Mouse (Mus musculus) liver, embryonic 11.5 days (tissue): ENCODE results near the gene S1pr5. TPM values are rescaled to one million over a fixed set of nuclear protein-coding genes. Genes with fewer than 3 reads are reported as not detected.

Experiments
- ATAC-seq: fragments of 200-750 bp; cut with Nextera tagmentation; replicated peaks from 2 replicates; pipeline ENCODE4 v1.8.0; 2017; ENCODE audit warnings: moderate number of reproducible peaks, mild to moderate bottlenecking, moderate TSS enrichment, moderate library complexity; ENCODE audit not compliant: low FRiP score
- DNase-seq: peaks from one replicate; pipeline ENCODE4 v3.0.0-alpha.2; 2017; ENCODE audit warnings: low spot score
- H3K27ac ChIP-seq: fragments of 300-500 bp; sonication (generic); 2 replicates; pipeline ENCODE4 v1.5.1; 2014; ENCODE audit warnings: mild to moderate bottlenecking, low read depth, low read length, control low read depth
- H3K27me3 ChIP-seq: fragments of 300-500 bp; sonication (generic); replicated peaks from 2 replicates; pipeline ENCODE4 v1.6.1; 2014; ENCODE audit warnings: low read length, mixed read lengths; ENCODE audit not compliant: control insufficient read depth, insufficient read depth
- H3K36me3 ChIP-seq: fragments of 300-500 bp; sonication (generic); 2 replicates; pipeline ENCODE4 v1.6.1; 2014; ENCODE audit warnings: mild to moderate bottlenecking, low read length, moderate library complexity, mixed read lengths; ENCODE audit not compliant: control insufficient read depth, insufficient read depth
- H3K4me1 ChIP-seq: fragments of 300-500 bp; sonication (generic); replicated peaks from 2 replicates; pipeline ENCODE4 v1.6.1; 2014; ENCODE audit warnings: low read length, mixed read lengths; ENCODE audit not compliant: control insufficient read depth, insufficient read depth
- H3K4me2 ChIP-seq: fragments of 300-500 bp; sonication (generic); 2 replicates; pipeline ENCODE4 v1.6.1; 2014; ENCODE audit warnings: mild to moderate bottlenecking, control low read depth, moderate library complexity
- H3K4me3 ChIP-seq: fragments of 300-500 bp; sonication (generic); 2 replicates; pipeline ENCODE4 v1.5.1; 2014; ENCODE audit warnings: low read depth, low read length, control low read depth
- H3K9ac ChIP-seq: fragments of 300-500 bp; sonication (generic); 2 replicates; pipeline ENCODE4 v1.6.1; 2014; ENCODE audit warnings: low read depth, low read length, control low read depth
- H3K9me3 ChIP-seq: fragments of 300-500 bp; sonication (generic); 2 replicates; pipeline ENCODE4 v1.6.1; 2016; ENCODE audit warnings: low read length, inconsistent platforms, mixed read lengths; ENCODE audit not compliant: control insufficient read depth
- WGBS: fragments of 180-500 bp; shearing (Covaris S2); extraction: QIAGEN DNeasy Blood & Tissue Kit; methylation state at CpG from one replicate; pipeline ENCODE4 v1.1.7; 2014; 5-methylcytosine and 5-hydroxymethylcytosine counted together
- polyA plus RNA-seq: library from polyadenylated mRNA; unstranded; fragments of >200 nt; fragmentation: Nextera tagmentation; extraction: Ambion mirVana; gene quantifications from 2 replicates; pipeline ENCODE4 v1.2.1, GENCODE M21; 2014

S1pr5 gene
- polyA plus RNA-seq, 1 experiment from 2014 or later: not detected

GRCm38 (mm10) chr9:21237368-21238003 lies 10.8 kb downstream of the S1pr5 start:
- no peak for DNase-seq
- H3K4me3 ChIP-seq: peak overlapping the region; percentile 97
- peak overlapping the region; percentile 98 for H3K27ac ChIP-seq
- peak overlapping the region; percentile 96 for H3K4me2 ChIP-seq
- peaks cover 17% of the 10 kb centered on the region for H3K4me1 ChIP-seq
- H3K9ac ChIP-seq: peak overlapping the region; percentile 100
- peaks cover 5% of the 10 kb centered on the region; the same call in 1 of the 2 replicates for H3K27me3 ChIP-seq
- 20% methylated on average over 19 of the region's 19 CpGs for WGBS
- ATAC-seq: 0 out of 2 replicates have a peak, but pooled peaks have one; percentile 18
- no peaks in the 10 kb centered on the region for H3K9me3 ChIP-seq
- peaks cover 33% of the 10 kb centered on the region for H3K36me3 ChIP-seq

- H3K27me3 ChIP-seq: peaks cover under 1% of the 10 kb centered on the region; the same call in 1 of the 2 replicates
- H3K4me2 ChIP-seq: peak overlapping the region; percentile 96
- WGBS: 79% methylated on average over 25 of the region's 25 CpGs
- ATAC-seq: no peak
- H3K9ac ChIP-seq: peak overlapping the region; percentile 100
- H3K4me1 ChIP-seq: peaks cover 17% of the 10 kb centered on the region
- DNase-seq: no peak
- no peaks in the 10 kb centered on the region for H3K9me3 ChIP-seq
- peak overlapping the region; percentile 97 for H3K4me3 ChIP-seq
- H3K27ac ChIP-seq: peak overlapping the region; percentile 98; the same call in 1 of the 2 replicates
- peaks cover 33% of the 10 kb centered on the region for H3K36me3 ChIP-seq
Measured at GRCm38 (mm10) chr9:21236991-21237367, 11.3 kb downstream of the S1pr5 start.

GRCm38 (mm10) chr9:21235341-21235740 lies 12.9 kb downstream of the S1pr5 start:
- Histone ChIP-seq H3K9me3 (no peaks in the 10 kb centered on the region), H3K4me3 (no peak overlapping the region), H3K4me2 (peak overlapping the region; percentile 11; the same call in 1 of the 2 replicates), H3K9ac (no peak overlapping the region; the same call in 1 of the 2 replicates), H3K4me1 (peaks cover 17% of the 10 kb centered on the region), H3K36me3 (peaks cover 35% of the 10 kb centered on the region), H3K27ac (no peak overlapping the region), H3K27me3 (no peaks in the 10 kb centered on the region)
- DNase-seq (no peak), ATAC-seq (no peak)
- 87% methylated on average over 4 of the region's 4 CpGs for WGBS

GRCm38 (mm10) chr9:21233805-21234204 lies 14.4 kb downstream of the S1pr5 start:
- no peak overlapping the region for H3K4me3 ChIP-seq
- H3K27ac ChIP-seq: no peak overlapping the region
- DNase-seq (no peak), ATAC-seq (no peak)
- 86% methylated on average over 28 of the region's 28 CpGs for WGBS
- H3K4me1 ChIP-seq: peaks cover 17% of the 10 kb centered on the region
- peaks cover 49% of the 10 kb centered on the region for H3K36me3 ChIP-seq
- no peak overlapping the region for H3K4me2 ChIP-seq
- H3K27me3 ChIP-seq: no peaks in the 10 kb centered on the region
- no peaks in the 10 kb centered on the region for H3K9me3 ChIP-seq
- no peak overlapping the region for H3K9ac ChIP-seq

GRCm38 (mm10) chr9:21233366-21233765 lies 14.9 kb downstream of the S1pr5 start:
- DNase-seq (no peak), ATAC-seq (no peak)
- Histone ChIP-seq H3K4me1 (peaks cover 17% of the 10 kb centered on the region), H3K27ac (no peak overlapping the region), H3K9me3 (no peaks in the 10 kb centered on the region), H3K27me3 (no peaks in the 10 kb centered on the region), H3K36me3 (peaks cover 49% of the 10 kb centered on the region), H3K9ac (no peak overlapping the region), H3K4me2 (no peak overlapping the region), H3K4me3 (no peak overlapping the region)
- 89% methylated on average over 29 of the region's 29 CpGs for WGBS

GRCm38 (mm10) chr9:21232867-21233266 lies 15.4 kb downstream of the S1pr5 start:
- no peaks in the 10 kb centered on the region for H3K9me3 ChIP-seq
- H3K36me3 ChIP-seq: peaks cover 49% of the 10 kb centered on the region

GRCm38 (mm10) chr9:21231551-21231950 lies 16.7 kb downstream of the S1pr5 start:
- no peaks in the 10 kb centered on the region for H3K27me3 ChIP-seq
- ATAC-seq (no peak), DNase-seq (no peak)
- peaks cover 45% of the 10 kb centered on the region for H3K36me3 ChIP-seq
- H3K4me1 ChIP-seq: peaks cover 13% of the 10 kb centered on the region
- H3K4me3 ChIP-seq: no peak overlapping the region
- no peak overlapping the region for H3K9ac ChIP-seq
- no peak overlapping the region for H3K27ac ChIP-seq
- no peaks in the 10 kb centered on the region for H3K9me3 ChIP-seq
- 61% methylated on average over 23 of the region's 23 CpGs for WGBS
- H3K4me2 ChIP-seq: no peak overlapping the region

More at GRCm38 (mm10) chr9:21232867-21233266, 15.4 kb downstream of the S1pr5 start:
- Histone ChIP-seq H3K4me2 (no peak overlapping the region), H3K27me3 (no peaks in the 10 kb centered on the region), H3K27ac (no peak overlapping the region), H3K9ac (no peak overlapping the region), H3K4me3 (no peak overlapping the region), H3K4me1 (peaks cover 19% of the 10 kb centered on the region)
- ATAC-seq (no peak), DNase-seq (no peak)
- WGBS: 86% methylated on average over 5 of the region's 5 CpGs

GRCm38 (mm10) chr9:21227342-21227741 lies 20.9 kb downstream of the S1pr5 start:
- no peak for DNase-seq
- WGBS: 15% methylated on average over 16 of the region's 16 CpGs
- Histone ChIP-seq H3K36me3 (peaks cover 16% of the 10 kb centered on the region), H3K4me1 (peaks cover 10% of the 10 kb centered on the region), H3K9ac (peak overlapping the region; percentile 57), H3K4me3 (peak overlapping the region; percentile 33), H3K4me2 (peak overlapping the region; percentile 70), H3K27me3 (no peaks in the 10 kb centered on the region), H3K9me3 (no peaks in the 10 kb centered on the region), H3K27ac (peak overlapping the region; percentile 54; the same call in 1 of the 2 replicates)
- peak; percentile 61 for ATAC-seq

- Histone ChIP-seq H3K4me1 (peaks cover 22% of the 10 kb centered on the region), H3K4me3 (peak overlapping the region; percentile 43), H3K4me2 (peak overlapping the region; percentile 72), H3K36me3 (peaks cover 14% of the 10 kb centered on the region), H3K27me3 (no peaks in the 10 kb centered on the region), H3K27ac (peak overlapping the region; percentile 33), H3K9me3 (no peaks in the 10 kb centered on the region), H3K9ac (peak overlapping the region; percentile 49; the same call in 1 of the 2 replicates)
- ATAC-seq: no peak
- WGBS: 11% methylated on average over 7 of the region's 7 CpGs
- DNase-seq: no peak
Measured at GRCm38 (mm10) chr9:21225415-21225758, 22.9 kb downstream of the S1pr5 start.
